Mouse (Mus musculus): ENCODE data around the gene Scfd1.

GRCm38 (mm10) chr12:51377888-51378190, 529 bp downstream of the Scfd1 start:
- TF ChIP-seq CTCF (IDR thresholded peaks at IDR 0.05; ENCODE audit: control insufficient read depth, insufficient read depth, insufficient replicate concordance, low read depth, low read length) = no peak
- no peak for TF ChIP-seq POLR2A (IDR thresholded peaks at IDR 0.05; ENCODE audit: control insufficient read depth, low read depth, low read length)

All from testis, adult 2 months (tissue).